Mouse (Mus musculus): ENCODE measurements around the gene Minpp1. TPM values are rescaled to one million over a fixed set of nuclear protein-coding genes. Genes with fewer than 3 reads are reported as not detected.
"Not testable (repeated sequence)": the region's sequence is repeated elsewhere in the genome, so short reads cannot be mapped to it uniquely, and the experiment has no call there.

Gene Minpp1
- polyA plus RNA-seq, 1 experiment from 2014 or later = 46.8 TPM

DNA sequence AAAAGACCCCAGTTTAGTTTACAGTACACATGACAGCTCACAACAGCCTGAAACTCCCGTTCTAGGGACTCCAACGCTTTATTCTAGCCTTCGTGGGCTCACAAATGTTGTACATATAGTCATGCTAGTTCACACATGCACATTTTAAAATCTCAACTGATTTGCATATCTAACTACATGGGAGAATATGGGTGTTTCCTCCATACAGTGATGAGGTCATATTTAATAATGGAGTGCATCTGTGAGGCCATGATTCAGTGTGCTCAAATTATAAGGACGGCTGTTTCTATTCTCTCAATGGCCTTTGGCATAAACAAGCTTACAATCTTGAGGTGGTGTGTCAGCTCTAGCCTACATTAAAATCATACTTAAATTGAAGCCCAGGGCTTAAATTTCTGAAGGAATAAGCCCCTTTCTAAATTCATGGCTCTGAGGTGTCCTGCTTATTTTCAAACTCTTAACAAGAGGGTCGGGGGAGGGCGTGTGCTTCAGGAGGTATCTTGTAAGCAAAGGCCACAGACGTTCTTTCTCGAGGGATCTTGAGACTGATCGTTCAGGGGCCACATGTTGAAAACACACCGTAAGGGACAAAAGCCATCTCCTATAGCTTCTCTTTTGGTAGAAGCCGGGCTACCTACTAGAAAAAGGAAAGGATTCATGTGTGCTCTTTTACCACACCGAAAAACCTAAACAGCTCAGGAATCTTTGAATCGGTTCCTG, 468 bp upstream of the Minpp1 start:
- no peaks in the 10 kb centered on the region for H3K27me3 ChIP-seq (ENCODE audit: control insufficient read depth, insufficient read depth, low read length)
- H3K4me2 ChIP-seq (ENCODE audit: low read depth, low read length) = peak overlapping the region; percentile 94
- 19% methylated on average over 13 of the region's 13 CpGs for WGBS
- peak overlapping the region; percentile 88 for H3K27ac ChIP-seq (ENCODE audit: low read length)
- no peak for ATAC-seq (replicated peaks; ENCODE audit: extremely low read depth, insufficient read depth, low FRiP score)
- H3K4me1 ChIP-seq (ENCODE audit: control insufficient read depth, insufficient read depth, low read length) = peaks cover 15% of the 10 kb centered on the region
- no peaks in the 10 kb centered on the region for H3K9me3 ChIP-seq (replicated peaks; ENCODE audit: control insufficient read depth, low read length)
- peak overlapping the region; percentile 69 for H3K4me3 ChIP-seq (ENCODE audit: low read length)
- H3K9ac ChIP-seq (ENCODE audit: low read length) = peak overlapping the region; percentile 86
- H3K36me3 ChIP-seq (ENCODE audit: control insufficient read depth, insufficient read depth) = no peaks in the 10 kb centered on the region

DNA sequence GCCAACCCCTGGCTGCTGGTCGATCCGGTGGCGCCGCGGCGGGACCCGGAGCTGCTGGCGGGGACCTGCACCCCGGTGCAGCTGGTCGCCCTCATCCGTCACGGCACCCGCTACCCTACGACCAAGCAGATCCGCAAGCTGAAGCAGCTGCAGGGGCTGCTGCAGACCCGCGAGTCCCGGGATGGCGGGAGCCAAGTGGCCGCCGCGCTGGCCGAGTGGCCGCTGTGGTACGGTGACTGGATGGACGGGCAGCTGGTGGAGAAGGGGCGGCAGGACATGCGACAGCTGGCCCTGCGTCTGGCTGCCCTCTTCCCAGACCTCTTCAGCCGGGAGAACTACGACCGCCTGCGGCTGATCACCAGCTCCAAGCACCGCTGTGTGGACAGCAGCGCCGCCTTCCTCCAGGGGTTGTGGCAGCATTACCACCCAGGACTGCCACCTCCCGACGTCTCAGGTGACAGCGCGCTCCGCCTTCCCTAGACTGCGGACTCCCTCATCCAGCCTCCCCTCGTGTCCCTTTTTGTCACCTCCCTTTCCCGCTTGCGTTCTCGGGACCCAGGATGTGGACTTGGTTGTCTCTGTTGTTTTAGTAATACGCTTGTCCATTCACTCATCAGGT, 646 bp downstream of the Minpp1 start:
- WGBS = 0% methylated on average over 42 of the region's 47 CpGs
- peak overlapping the region; percentile 69 for H3K4me3 ChIP-seq (ENCODE audit: low read length)
- H3K4me1 ChIP-seq (ENCODE audit: control insufficient read depth, insufficient read depth, low read length) = peaks cover 15% of the 10 kb centered on the region
- H3K9ac ChIP-seq (ENCODE audit: low read length) = peak overlapping the region; percentile 86
- ATAC-seq (replicated peaks; ENCODE audit: extremely low read depth, insufficient read depth, low FRiP score) = peak; percentile 88
- H3K4me2 ChIP-seq (ENCODE audit: low read depth, low read length) = peak overlapping the region; percentile 94
- not testable (repeated sequence) for H3K27me3 ChIP-seq (ENCODE audit: control insufficient read depth, insufficient read depth, low read length); H3K9me3 ChIP-seq (replicated peaks; ENCODE audit: control insufficient read depth, low read length); H3K36me3 ChIP-seq (ENCODE audit: control insufficient read depth, insufficient read depth)
- H3K27ac ChIP-seq (ENCODE audit: low read length) = peak overlapping the region; percentile 88

DNA sequence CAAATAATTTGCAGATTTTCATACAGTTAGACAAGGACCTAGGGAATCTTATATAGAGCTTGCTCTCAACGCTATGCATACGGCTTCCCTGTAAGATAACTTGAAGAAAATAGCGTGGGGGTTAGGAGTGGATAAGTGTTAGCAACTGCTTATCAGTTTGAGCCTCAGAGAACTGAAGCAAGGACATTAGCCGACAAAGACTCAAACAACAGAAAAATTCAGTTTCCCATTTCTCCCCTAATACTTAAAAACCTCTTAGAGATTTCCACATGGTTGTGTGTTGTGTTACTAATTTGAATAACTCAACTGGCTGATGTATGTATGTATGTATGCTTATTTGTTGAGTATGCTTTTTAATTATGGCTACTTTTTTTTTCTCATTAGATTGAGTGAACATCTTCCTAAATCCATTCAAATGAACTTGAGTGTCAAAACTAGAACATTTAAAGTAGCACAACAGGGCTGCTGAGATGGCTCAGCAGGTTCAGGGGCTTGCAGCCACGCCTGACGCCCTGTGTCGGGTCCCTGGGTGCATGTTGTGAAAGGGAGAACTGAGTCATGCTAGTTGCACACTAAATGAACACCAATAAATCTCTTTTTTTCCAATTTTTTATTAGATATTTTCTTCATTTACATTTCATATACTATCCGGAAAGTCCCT, 2.2 kb downstream of the Minpp1 start:
- 58% methylated on average over 8 of the region's 8 CpGs for WGBS
- no peak for ATAC-seq (replicated peaks; ENCODE audit: extremely low read depth, insufficient read depth, low FRiP score)
- Histone ChIP-seq H3K4me1 (ENCODE audit: control insufficient read depth, insufficient read depth, low read length) (peaks cover 15% of the 10 kb centered on the region), H3K9me3 (replicated peaks; ENCODE audit: control insufficient read depth, low read length) (no peaks in the 10 kb centered on the region), H3K27me3 (ENCODE audit: control insufficient read depth, insufficient read depth, low read length) (no peaks in the 10 kb centered on the region), H3K9ac (ENCODE audit: low read length) (no peak overlapping the region), H3K4me3 (ENCODE audit: low read length) (peak overlapping the region; percentile 69), H3K27ac (ENCODE audit: low read length) (no peak overlapping the region), H3K4me2 (ENCODE audit: low read depth, low read length) (peak overlapping the region; percentile 94), H3K36me3 (ENCODE audit: control insufficient read depth, insufficient read depth) (peaks cover 4% of the 10 kb centered on the region; the same call in 1 of the 2 replicates)

DNA sequence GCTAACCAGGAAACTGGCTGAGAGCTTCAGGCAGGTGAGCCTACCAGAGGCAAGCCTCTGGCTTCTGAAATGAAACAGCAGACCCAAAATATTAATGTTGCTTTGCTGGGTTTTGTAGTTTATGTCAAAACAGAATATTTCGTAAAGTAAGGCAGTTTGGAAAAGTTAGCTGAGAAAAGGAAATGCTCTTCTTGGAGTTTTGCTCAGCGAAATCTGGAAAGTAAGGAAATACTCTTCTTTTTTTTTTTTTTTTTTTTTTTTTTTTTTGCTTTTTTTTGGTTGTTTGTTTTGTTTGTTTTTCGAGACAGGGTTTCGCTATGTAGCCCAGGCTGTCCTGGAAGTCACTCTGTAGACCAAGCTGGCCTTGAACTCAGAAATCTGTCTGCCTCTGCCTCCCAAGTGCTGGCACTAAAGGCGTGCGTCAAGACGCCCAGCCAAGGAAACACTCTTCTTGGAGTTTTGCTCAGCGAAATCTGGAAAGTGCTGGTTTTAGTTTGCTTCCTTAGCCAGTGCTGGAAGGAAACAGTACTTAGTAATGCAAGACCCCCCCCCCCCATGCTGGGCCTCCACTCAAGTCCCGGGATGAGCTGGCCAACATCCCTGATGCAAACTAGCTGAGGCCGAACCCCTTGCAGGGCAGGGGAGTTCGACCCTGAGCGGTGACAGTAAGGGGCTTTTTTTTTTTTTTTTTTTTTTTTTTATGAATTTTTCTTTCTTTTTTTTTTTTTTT, 3.8 kb downstream of the Minpp1 start:
- ATAC-seq (replicated peaks; ENCODE audit: extremely low read depth, insufficient read depth, low FRiP score) = no peak
- no peak overlapping the region for H3K4me2 ChIP-seq (ENCODE audit: low read depth, low read length)
- no peak overlapping the region for H3K27ac ChIP-seq (ENCODE audit: low read length)
- no peak overlapping the region for H3K9ac ChIP-seq (ENCODE audit: low read length)
- no peaks in the 10 kb centered on the region for H3K27me3 ChIP-seq (ENCODE audit: control insufficient read depth, insufficient read depth, low read length)
- no peak overlapping the region for H3K4me3 ChIP-seq (ENCODE audit: low read length)
- H3K36me3 ChIP-seq (ENCODE audit: control insufficient read depth, insufficient read depth) = peaks cover 4% of the 10 kb centered on the region; the same call in 1 of the 2 replicates
- 91% methylated on average over 12 of the region's 12 CpGs for WGBS
- peaks cover 15% of the 10 kb centered on the region for H3K4me1 ChIP-seq (ENCODE audit: control insufficient read depth, insufficient read depth, low read length)
- H3K9me3 ChIP-seq (replicated peaks; ENCODE audit: control insufficient read depth, low read length) = no peaks in the 10 kb centered on the region

DNA sequence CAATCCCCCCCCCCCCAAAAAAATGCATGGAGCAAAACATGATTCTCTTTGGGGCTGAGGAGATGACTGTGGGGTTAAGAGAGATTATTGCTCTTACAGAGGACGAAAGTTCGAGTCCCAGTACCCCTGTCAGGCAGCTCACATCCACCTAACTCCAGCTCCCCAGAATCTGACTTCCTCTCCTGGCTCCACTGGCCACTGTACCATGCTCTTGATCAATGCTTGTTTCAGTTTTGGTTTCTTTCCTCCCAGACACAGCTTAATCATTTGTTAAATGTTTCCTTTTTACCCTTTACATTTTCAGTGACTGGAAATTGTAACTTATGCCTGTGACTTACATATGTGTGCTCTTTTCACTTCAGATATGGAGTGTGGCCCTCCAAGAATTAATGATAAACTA, 5.4 kb downstream of the Minpp1 start:
- 88% methylated on average over 2 of the region's 2 CpGs for WGBS

DNA sequence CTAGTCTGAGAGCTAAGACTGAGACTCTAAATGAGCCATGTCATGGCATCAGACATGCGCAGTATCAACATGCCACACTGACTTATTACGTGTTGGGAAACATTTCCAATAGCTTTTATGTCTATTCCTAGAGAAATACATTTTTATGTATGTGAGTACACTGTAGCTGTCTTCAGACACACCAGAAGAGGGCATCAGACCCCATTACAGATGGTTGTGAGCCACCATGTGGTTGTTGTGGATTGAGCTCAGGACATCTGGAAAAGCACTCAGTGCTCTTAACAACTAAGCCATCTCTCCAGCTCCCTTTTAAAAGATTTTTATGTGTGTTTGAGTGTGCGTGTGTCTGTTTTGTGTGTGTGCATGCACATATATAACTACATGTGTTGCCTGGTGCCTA, 6.8 kb downstream of the Minpp1 start:
- no peak overlapping the region for H3K4me3 ChIP-seq (ENCODE audit: low read length)

More for the DNA sequence above, 5.4 kb downstream of the Minpp1 start:
- no peak overlapping the region for H3K27ac ChIP-seq (ENCODE audit: low read length)
- ATAC-seq (replicated peaks; ENCODE audit: extremely low read depth, insufficient read depth, low FRiP score) = no peak
- no peak overlapping the region for H3K4me3 ChIP-seq (ENCODE audit: low read length)
- H3K36me3 ChIP-seq (ENCODE audit: control insufficient read depth, insufficient read depth) = peaks cover 4% of the 10 kb centered on the region; the same call in 1 of the 2 replicates
- no peak overlapping the region for H3K9ac ChIP-seq (ENCODE audit: low read length)
- no peak overlapping the region for H3K4me2 ChIP-seq (ENCODE audit: low read depth, low read length)
- peaks cover 12% of the 10 kb centered on the region for H3K4me1 ChIP-seq (ENCODE audit: control insufficient read depth, insufficient read depth, low read length)
- H3K9me3 ChIP-seq (replicated peaks; ENCODE audit: control insufficient read depth, low read length) = no peaks in the 10 kb centered on the region
- no peaks in the 10 kb centered on the region for H3K27me3 ChIP-seq (ENCODE audit: control insufficient read depth, insufficient read depth, low read length)

DNA sequence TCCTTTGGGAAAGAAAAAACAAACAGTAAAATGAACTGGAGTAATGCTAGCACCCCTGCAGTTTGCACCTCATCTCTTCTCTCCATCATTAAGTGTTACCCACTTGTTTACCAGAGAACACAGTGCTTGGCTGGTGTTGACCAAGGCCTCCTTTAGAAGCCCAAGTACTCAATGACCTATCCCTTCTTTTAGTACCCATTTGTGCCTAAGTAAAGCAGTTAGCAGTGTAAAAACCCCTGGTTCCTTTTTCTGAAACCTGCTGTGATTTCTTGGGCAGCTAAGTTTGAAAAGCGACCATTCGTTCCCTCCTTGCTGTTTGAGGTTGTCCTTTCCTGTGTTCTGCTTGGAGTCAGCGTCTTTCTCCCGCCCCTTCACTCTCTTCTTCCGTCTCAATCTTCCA, 7.4 kb downstream of the Minpp1 start:
- Histone ChIP-seq H3K9ac (ENCODE audit: low read length) (no peak overlapping the region), H3K27me3 (ENCODE audit: control insufficient read depth, insufficient read depth, low read length) (no peaks in the 10 kb centered on the region), H3K4me3 (ENCODE audit: low read length) (no peak overlapping the region), H3K4me1 (ENCODE audit: control insufficient read depth, insufficient read depth, low read length) (no peaks in the 10 kb centered on the region), H3K4me2 (ENCODE audit: low read depth, low read length) (no peak overlapping the region), H3K36me3 (ENCODE audit: control insufficient read depth, insufficient read depth) (peaks cover 4% of the 10 kb centered on the region; the same call in 1 of the 2 replicates), H3K9me3 (replicated peaks; ENCODE audit: control insufficient read depth, low read length) (no peaks in the 10 kb centered on the region), H3K27ac (ENCODE audit: low read length) (no peak overlapping the region)
- ATAC-seq (replicated peaks; ENCODE audit: extremely low read depth, insufficient read depth, low FRiP score) = no peak
- 90% methylated on average over 5 of the region's 5 CpGs for WGBS

More for the DNA sequence above, 6.8 kb downstream of the Minpp1 start:
- Histone ChIP-seq H3K27me3 (ENCODE audit: control insufficient read depth, insufficient read depth, low read length) (no peaks in the 10 kb centered on the region), H3K9me3 (replicated peaks; ENCODE audit: control insufficient read depth, low read length) (no peaks in the 10 kb centered on the region), H3K4me1 (ENCODE audit: control insufficient read depth, insufficient read depth, low read length) (peaks cover 3% of the 10 kb centered on the region), H3K9ac (ENCODE audit: low read length) (no peak overlapping the region), H3K4me2 (ENCODE audit: low read depth, low read length) (no peak overlapping the region), H3K27ac (ENCODE audit: low read length) (no peak overlapping the region), H3K36me3 (ENCODE audit: control insufficient read depth, insufficient read depth) (peaks cover 4% of the 10 kb centered on the region; the same call in 1 of the 2 replicates)
- WGBS = 93% methylated on average over 3 of the region's 3 CpGs
- ATAC-seq (replicated peaks; ENCODE audit: extremely low read depth, insufficient read depth, low FRiP score) = no peak

DNA sequence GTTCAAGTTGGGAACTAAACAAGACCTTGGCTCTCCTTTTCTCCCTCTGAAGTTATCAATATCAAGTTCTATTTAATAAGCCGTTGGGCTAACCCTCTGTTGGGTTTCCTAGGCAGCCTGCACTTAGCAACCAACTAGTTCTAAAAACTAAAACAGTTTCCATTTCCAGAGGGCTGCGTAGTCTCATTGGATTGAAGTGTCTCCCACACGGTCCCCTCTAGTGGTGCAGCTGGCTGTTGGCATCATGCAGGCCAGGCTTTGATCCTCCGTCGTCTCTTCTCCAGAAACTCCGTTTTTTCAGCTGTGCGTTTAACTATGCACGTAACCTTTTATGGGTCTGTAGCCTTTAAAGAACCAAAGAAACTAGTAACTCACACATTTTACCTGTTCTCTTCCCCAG, 7.9 kb downstream of the Minpp1 start:
- no peaks in the 10 kb centered on the region for H3K9me3 ChIP-seq (replicated peaks; ENCODE audit: control insufficient read depth, low read length)
- H3K36me3 ChIP-seq (ENCODE audit: control insufficient read depth, insufficient read depth) = peaks cover 4% of the 10 kb centered on the region; the same call in 1 of the 2 replicates
- no peak for ATAC-seq (replicated peaks; ENCODE audit: extremely low read depth, insufficient read depth, low FRiP score)
- H3K4me2 ChIP-seq (ENCODE audit: low read depth, low read length) = no peak overlapping the region
- H3K4me1 ChIP-seq (ENCODE audit: control insufficient read depth, insufficient read depth, low read length) = no peaks in the 10 kb centered on the region
- H3K27me3 ChIP-seq (ENCODE audit: control insufficient read depth, insufficient read depth, low read length) = no peaks in the 10 kb centered on the region
- H3K9ac ChIP-seq (ENCODE audit: low read length) = no peak overlapping the region
- no peak overlapping the region for H3K4me3 ChIP-seq (ENCODE audit: low read length)
- WGBS = 86% methylated on average over 8 of the region's 8 CpGs
- H3K27ac ChIP-seq (ENCODE audit: low read length) = no peak overlapping the region
